In genomic region chr15:99253772-99254171, GRCm38 (mm10) we compare ENCODE assay signal across 27 mouse cellular contexts. TPM values are rescaled to one million over a fixed set of nuclear protein-coding genes. Genes with fewer than 3 reads are reported as not detected.
DNase-seq lines count a peak whose midpoint lies in the region; ATAC-seq and TF ChIP-seq lines count a peak whose summit lies in the region.
"Had no signal": no experiment of that assay in that cellular context is flagged by ENCODE, and none has a peak within 500 bp of the region (broad histone marks: within the 10 kb centered on the region; RNA-seq: fewer than 3 reads in every experiment).

No protein-coding gene starts in this region.

- no peaks in the 10 kb centered on the region for H3K79me2 ChIP-seq in heart, adult 2 months (replicated peaks; ENCODE audit: control insufficient read depth, insufficient read depth, low read length)

- no peak overlapping the region for H3K4me2 ChIP-seq in heart, embryonic 11.5 days
- no peak overlapping the region for H3K4me2 ChIP-seq in heart, postnatal 0 days (ENCODE audit: low read depth, low read length)
- H3K4me2 ChIP-seq in liver, postnatal 0 days (ENCODE audit: low read depth, low read length): peak overlapping the region; percentile 15; the same call in 1 of the 2 replicates
- no peak overlapping the region for H3K4me2 ChIP-seq in liver, embryonic 12.5 days
- H3K4me2 ChIP-seq: intestine, embryonic 15.5 days; limb, embryonic 15.5 days had no signal

- DNase-seq in heart, adult 2 months: no peak
- DNase-seq in heart, postnatal 0 days (ENCODE audit: low spot score): no peak
- DNase-seq in heart, adult 9 months (ENCODE audit: low spot score in 2 of 2): no peak
- DNase-seq in liver, postnatal 0 days: no peak
- DNase-seq in layer of hippocampus, adult 8-10 months (ENCODE audit: low spot score in 2 of 2): no peak
- DNase-seq: cerebellum, adult 18-20 months; cerebellum, postnatal 25 days; forebrain, postnatal 0 days; heart, postnatal 10 days; kidney, adult 8-10 months; left cerebral cortex, postnatal 4 days; lung, adult 18-20 months; midbrain, embryonic 14.5 days; right cerebral cortex, postnatal 14 days; thymus, postnatal 14 days had no signal

- no peaks in the 10 kb centered on the region for H3K27me3 ChIP-seq in heart, adult 2 months (ENCODE audit: control insufficient read depth, insufficient read depth, low read length)
- no peaks in the 10 kb centered on the region for H3K27me3 ChIP-seq in heart, embryonic 11.5 days (ENCODE audit: control insufficient read depth, insufficient read depth, low read length)
- H3K27me3 ChIP-seq in heart, postnatal 0 days (ENCODE audit: control insufficient read depth, insufficient read depth, low read length): no peaks in the 10 kb centered on the region
- H3K27me3 ChIP-seq in liver, postnatal 0 days (ENCODE audit: insufficient read depth, low read length): no peaks in the 10 kb centered on the region
- 0 out of 2 replicates have a peak, but pooled peaks cover 3% of the 10 kb centered on the region for H3K27me3 ChIP-seq in liver, embryonic 12.5 days (replicated peaks)
- H3K27me3 ChIP-seq: embryonic facial prominence, embryonic 12.5 days; intestine, embryonic 15.5 days; limb, embryonic 15.5 days; neural tube, embryonic 12.5 days; Patski had no signal

- intact Hi-C loops in heart, adult 2 months (cut with DNase I): loop anchor here (2.0 kb wide), 1 partner anchor 41 kb away; the partner anchor contains the start of genes Fam186b and Prpf40b

- whole genome bisulfite sequencing in heart, adult 2 months: 76% methylated on average over 6 of the region's 6 CpGs
- WGBS in heart, embryonic 11.5 days (ENCODE audit: insufficient replicate concordance): 88% methylated on average over 6 of the region's 6 CpGs
- 87% methylated on average over 6 of the region's 6 CpGs for WGBS in heart, postnatal 0 days
- WGBS in liver, postnatal 0 days (ENCODE audit: insufficient replicate concordance): 84% methylated on average over 6 of the region's 6 CpGs
- WGBS in liver, embryonic 12.5 days (ENCODE audit: insufficient replicate concordance): 81% methylated on average over 6 of the region's 6 CpGs
- WGBS in bone marrow, adult 2 months: 78% methylated on average over 6 of the region's 6 CpGs

- TF ChIP-seq CTCF in heart, adult 2 months (IDR thresholded peaks at IDR 0.05): no peak
- no peak for TF ChIP-seq CTCF in heart, postnatal 0 days (IDR thresholded peaks at IDR 0.05; ENCODE audit: low read depth)
- no peak for TF ChIP-seq CTCF in liver, postnatal 0 days (IDR thresholded peaks at IDR 0.05; ENCODE audit: low read depth)
- TF ChIP-seq CTCF in bone marrow, adult 2 months (IDR thresholded peaks at IDR 0.05; ENCODE audit: control insufficient read depth, insufficient read depth, low read length): no peak

- no peak for TF ChIP-seq POLR2A in heart, adult 2 months (IDR thresholded peaks at IDR 0.05; ENCODE audit: insufficient read depth, low read depth, low read length)
- TF ChIP-seq POLR2A in bone marrow, adult 2 months (IDR thresholded peaks at IDR 0.05; ENCODE audit: borderline replicate concordance, control insufficient read depth, low read depth, low read length): no peak

- no peak overlapping the region for H3K9ac ChIP-seq in heart, adult 2 months (ENCODE audit: low read depth, low read length)
- H3K9ac ChIP-seq in heart, embryonic 11.5 days (ENCODE audit: low read depth, low read length): no peak overlapping the region
- H3K9ac ChIP-seq in heart, postnatal 0 days (replicated peaks; ENCODE audit: low read depth, low read length): no peak overlapping the region
- no peak overlapping the region for H3K9ac ChIP-seq in liver, postnatal 0 days (replicated peaks)
- no peak overlapping the region for H3K9ac ChIP-seq in liver, embryonic 12.5 days
- H3K9ac ChIP-seq: embryonic facial prominence, embryonic 12.5 days; forebrain, postnatal 0 days; intestine, embryonic 15.5 days; limb, embryonic 15.5 days; neural tube, embryonic 12.5 days had no signal

- H3K27ac ChIP-seq in heart, adult 2 months: peak overlapping the region; percentile 60; the same call in 1 of the 2 replicates
- H3K27ac ChIP-seq in heart, embryonic 11.5 days (ENCODE audit: low read depth, low read length): no peak overlapping the region
- peak overlapping the region; percentile 98 for H3K27ac ChIP-seq in heart, postnatal 0 days (ENCODE audit: low read depth)
- H3K27ac ChIP-seq in liver, postnatal 0 days (ENCODE audit: low read depth): peak overlapping the region; percentile 49
- no peak overlapping the region for H3K27ac ChIP-seq in liver, embryonic 12.5 days
- peak overlapping the region; percentile 70; the same call in 1 of the 2 replicates for H3K27ac ChIP-seq in bone marrow, adult 2 months (ENCODE audit: control insufficient read depth, insufficient read depth, low read depth, low read length, poor library complexity)
- H3K27ac ChIP-seq: embryonic facial prominence, embryonic 12.5 days; limb, embryonic 15.5 days; neural tube, embryonic 12.5 days had no signal

- H3K9me3 ChIP-seq in heart, embryonic 11.5 days (replicated peaks; ENCODE audit: control insufficient read depth, low read length): no peaks in the 10 kb centered on the region
- H3K9me3 ChIP-seq in heart, postnatal 0 days (replicated peaks; ENCODE audit: control insufficient read depth, low read length): no peaks in the 10 kb centered on the region
- no peaks in the 10 kb centered on the region for H3K9me3 ChIP-seq in liver, postnatal 0 days (ENCODE audit: low read length)
- H3K9me3 ChIP-seq in liver, embryonic 12.5 days (replicated peaks): no peaks in the 10 kb centered on the region
- H3K9me3 ChIP-seq: embryonic facial prominence, embryonic 12.5 days; G1E; intestine, embryonic 15.5 days; limb, embryonic 15.5 days; neural tube, embryonic 12.5 days had no signal

- no peak overlapping the region for H3K4me3 ChIP-seq in heart, adult 2 months
- no peak overlapping the region for H3K4me3 ChIP-seq in heart, embryonic 11.5 days (ENCODE audit: low read depth, low read length)
- no peak overlapping the region for H3K4me3 ChIP-seq in heart, postnatal 0 days (ENCODE audit: low read depth, low read length)
- H3K4me3 ChIP-seq in liver, postnatal 0 days (ENCODE audit: low read depth, low read length): no peak overlapping the region
- no peak overlapping the region for H3K4me3 ChIP-seq in liver, embryonic 12.5 days
- H3K4me3 ChIP-seq in bone marrow, adult 2 months (replicated peaks; ENCODE audit: control insufficient read depth, low read depth, low read length): no peak overlapping the region
- H3K4me3 ChIP-seq: embryonic facial prominence, embryonic 12.5 days; intestine, embryonic 15.5 days; limb, embryonic 15.5 days; neural tube, embryonic 12.5 days had no signal

- ATAC-seq in heart, embryonic 11.5 days (replicated peaks; ENCODE audit: insufficient number of reproducible peaks, low FRiP score, low TSS enrichment): no peak
- no peak for ATAC-seq in heart, postnatal 0 days (ENCODE audit: insufficient read depth, low read depth)
- ATAC-seq in liver, postnatal 0 days: no peak
- ATAC-seq in liver, embryonic 12.5 days: no peak
- ATAC-seq: forebrain, postnatal 0 days; hindbrain, embryonic 16.5 days; intestine, embryonic 15.5 days; Patski had no signal

- peaks cover 2% of the 10 kb centered on the region; the same call in 1 of the 2 replicates for H3K4me1 ChIP-seq in heart, adult 2 months (ENCODE audit: control insufficient read depth, insufficient read depth, low read length)
- H3K4me1 ChIP-seq in heart, embryonic 11.5 days (ENCODE audit: control insufficient read depth, insufficient read depth, low read length): peaks cover 29% of the 10 kb centered on the region
- peaks cover 27% of the 10 kb centered on the region for H3K4me1 ChIP-seq in heart, postnatal 0 days (ENCODE audit: control insufficient read depth, insufficient read depth)
- H3K4me1 ChIP-seq in liver, postnatal 0 days (ENCODE audit: insufficient read depth): peaks cover 25% of the 10 kb centered on the region
- H3K4me1 ChIP-seq in liver, embryonic 12.5 days: peaks cover 42% of the 10 kb centered on the region
- peaks cover 3% of the 10 kb centered on the region; the same call in 1 of the 2 replicates for H3K4me1 ChIP-seq in bone marrow, adult 2 months (ENCODE audit: control insufficient read depth, insufficient read depth, low read length)

- H3K36me3 ChIP-seq in heart, adult 2 months (ENCODE audit: control insufficient read depth, insufficient read depth, low read length): no peaks in the 10 kb centered on the region
- H3K36me3 ChIP-seq in heart, embryonic 11.5 days (ENCODE audit: control insufficient read depth, insufficient read depth, low read length): no peaks in the 10 kb centered on the region
- 0 out of 2 replicates have a peak, but pooled peaks cover 5% of the 10 kb centered on the region for H3K36me3 ChIP-seq in heart, postnatal 0 days (replicated peaks; ENCODE audit: control insufficient read depth, insufficient read depth, low read length)
- no peaks in the 10 kb centered on the region; the same call in 1 of the 2 replicates for H3K36me3 ChIP-seq in liver, postnatal 0 days (replicated peaks; ENCODE audit: insufficient read depth, low read length)
- peaks cover 15% of the 10 kb centered on the region for H3K36me3 ChIP-seq in liver, embryonic 12.5 days
- H3K36me3 ChIP-seq: intestine, embryonic 15.5 days had no signal

- TF ChIP-seq EP300 in heart, adult 2 months (IDR thresholded peaks at IDR 0.05; ENCODE audit: insufficient read depth, low read depth, low read length): no peak
- no peak for TF ChIP-seq EP300 in heart, postnatal 0 days (IDR thresholded peaks at IDR 0.05; ENCODE audit: low read depth)
- no peak for TF ChIP-seq EP300 in liver, postnatal 0 days (IDR thresholded peaks at IDR 0.05; ENCODE audit: low read depth)

RNA-seq across cellular contexts. Expression of gene Mcrs1, which starts 2.0 kb away (rescaled TPM):
- total RNA-seq in heart, adult 2 months (2021): 10 to 100 TPM; 44.2 to 52.3 TPM
- polyA plus RNA-seq in heart, adult 2 months (2012; rRNA removed): 62.1 and 67.1 TPM in 2 replicates
- polyA plus RNA-seq in heart, embryonic 11.5 days (2014; fragmentation: Nextera tagmentation; extraction: Ambion mirVana): 154 and 162 TPM in 2 replicates
- total RNA-seq in heart, postnatal 0 days (2014; rRNA removed; ENCODE audit: low replicate concordance): 211 and 235 TPM in 2 replicates
- polyA plus RNA-seq in heart, postnatal 0 days (2015; fragmentation: Nextera tagmentation; extraction: Ambion mirVana): 128 and 141 TPM in 2 replicates
- polyA plus RNA-seq in liver, postnatal 0 days (2015; fragmentation: Nextera tagmentation; extraction: Ambion mirVana): 25.1 and 27.2 TPM in 2 replicates
- 71.8 and 77.0 TPM in 2 replicates for polyA plus RNA-seq in liver, embryonic 12.5 days (2016; fragmentation: Nextera tagmentation; extraction: Ambion mirVana)
- polyA plus RNA-seq in bone marrow, adult 2 months (2011; ENCODE audit: insufficient read depth, insufficient read length, low replicate concordance, missing spikeins): 31.9 and 39.0 TPM in 2 replicates
- 10 to 100 TPM; 69.6 to 85.0 (median 73.3) TPM for total RNA-seq in layer of hippocampus, adult 8-10 months (2022)

RNA-seq across cellular contexts. Expression of gene Kcnh3, which starts 29.1 kb away (rescaled TPM):
- total RNA-seq in heart, adult 2 months (2021): under 1 TPM; 0.05 to 0.08 TPM
- 0.23 and 0.37 TPM in 2 replicates for polyA plus RNA-seq in heart, adult 2 months (2012; rRNA removed)
- 0.14 TPM in 1 of 2 replicates, not detected in the other for polyA plus RNA-seq in heart, embryonic 11.5 days (2014; fragmentation: Nextera tagmentation; extraction: Ambion mirVana)
- 0.19 and 2.0 TPM in 2 replicates for total RNA-seq in heart, postnatal 0 days (2014; rRNA removed; ENCODE audit: low replicate concordance)
- polyA plus RNA-seq in heart, postnatal 0 days (2015; fragmentation: Nextera tagmentation; extraction: Ambion mirVana): 0.07 and 0.08 TPM in 2 replicates
- polyA plus RNA-seq in liver, postnatal 0 days (2015; fragmentation: Nextera tagmentation; extraction: Ambion mirVana): 0.05 and 0.07 TPM in 2 replicates
- polyA plus RNA-seq in liver, embryonic 12.5 days (2016; fragmentation: Nextera tagmentation; extraction: Ambion mirVana): 0.10 TPM in 1 of 2 replicates, not detected in the other
- polyA plus RNA-seq in bone marrow, adult 2 months (2011; ENCODE audit: insufficient read depth, insufficient read length, low replicate concordance, missing spikeins): 0.47 TPM in 1 of 2 replicates, not detected in the other
- total RNA-seq in layer of hippocampus, adult 8-10 months (2022): 10 to 100 TPM; 77.9 to 90.0 (median 86.8) TPM
- total RNA-seq: megakaryocyte-erythroid progenitor cell, adult 5-6 weeks had no signal
- polyA plus RNA-seq: G1E had no signal

RNA-seq across cellular contexts. Expression of gene Prpf40b, which starts 41.1 kb away (rescaled TPM):
- 10 to 100 TPM; 18.9 to 23.4 TPM for total RNA-seq in heart, adult 2 months (2021)
- 39.5 and 39.7 TPM in 2 replicates for polyA plus RNA-seq in heart, adult 2 months (2012; rRNA removed)
- 34.6 and 37.4 TPM in 2 replicates for polyA plus RNA-seq in heart, embryonic 11.5 days (2014; fragmentation: Nextera tagmentation; extraction: Ambion mirVana)
- 25.4 and 26.9 TPM in 2 replicates for total RNA-seq in heart, postnatal 0 days (2014; rRNA removed; ENCODE audit: low replicate concordance)
- polyA plus RNA-seq in heart, postnatal 0 days (2015; fragmentation: Nextera tagmentation; extraction: Ambion mirVana): 27.4 and 29.3 TPM in 2 replicates
- polyA plus RNA-seq in liver, postnatal 0 days (2015; fragmentation: Nextera tagmentation; extraction: Ambion mirVana): 7.1 and 8.6 TPM in 2 replicates
- 13.8 and 15.5 TPM in 2 replicates for polyA plus RNA-seq in liver, embryonic 12.5 days (2016; fragmentation: Nextera tagmentation; extraction: Ambion mirVana)
- 7.9 and 16.0 TPM in 2 replicates for polyA plus RNA-seq in bone marrow, adult 2 months (2011; ENCODE audit: insufficient read depth, insufficient read length, low replicate concordance, missing spikeins)
- total RNA-seq in layer of hippocampus, adult 8-10 months (2022): 100 to 1,000 TPM in 1 of 4 experiments, 10 to 100 TPM in 3; 93.1 to 117 (median 99.9) TPM

RNA-seq across cellular contexts. Expression of gene Fam186b, which starts 41.9 kb away (rescaled TPM):
- not detected for total RNA-seq in heart, adult 2 months (2021)
- 0.20 TPM in 1 of 2 replicates, not detected in the other for polyA plus RNA-seq in heart, adult 2 months (2012; rRNA removed)
- 0.17 and 0.66 TPM in 2 replicates for polyA plus RNA-seq in heart, embryonic 11.5 days (2014; fragmentation: Nextera tagmentation; extraction: Ambion mirVana)
- not detected in 2 replicates for total RNA-seq in heart, postnatal 0 days (2014; rRNA removed; ENCODE audit: low replicate concordance)
- polyA plus RNA-seq in heart, postnatal 0 days (2015; fragmentation: Nextera tagmentation; extraction: Ambion mirVana): 0.07 and 0.22 TPM in 2 replicates
- not detected in 2 replicates for polyA plus RNA-seq in liver, postnatal 0 days (2015; fragmentation: Nextera tagmentation; extraction: Ambion mirVana)
- polyA plus RNA-seq in liver, embryonic 12.5 days (2016; fragmentation: Nextera tagmentation; extraction: Ambion mirVana): 0.06 TPM in 2 replicates
- polyA plus RNA-seq in bone marrow, adult 2 months (2011; ENCODE audit: insufficient read depth, insufficient read length, low replicate concordance, missing spikeins): not detected in 2 replicates
- 1 to 10 TPM in 3 of 4 experiments, under 1 TPM in 1; 0.61 to 2.6 (median 1.6) TPM for total RNA-seq in layer of hippocampus, adult 8-10 months (2022)
- total RNA-seq: G1E; gastrocnemius, postnatal 4 days; megakaryocyte-erythroid progenitor cell, adult 5-6 weeks had no signal
- polyA plus RNA-seq: G1E had no signal

Comparison
In these comparisons a context has a peak if more than half of its experiments do, and no peak if none do; other contexts are left out.
1. H3K27ac ChIP-seq: peak in heart, adult 2 months (single experiment), heart, postnatal 0 days (single experiment), liver, postnatal 0 days (single experiment) and bone marrow, adult 2 months (single experiment); none in heart, embryonic 11.5 days (single experiment) and liver, embryonic 12.5 days (single experiment).